Mouse (Mus musculus) CH12F3 (cell line): ENCODE measurements around the gene Dcbld2.

Experiments used
- in situ Hi-C: fragments of 300-500 bp; cut with MboI; formaldehyde crosslinking; loops from 2 replicates; pipeline ENCODE4 v1.14.3; 2020; ENCODE audit warnings: low sequenced_read_pairs

The Dcbld2 gene

GRCm38 (mm10) chr16:58449073-58449472 is 40.8 kb downstream of the Dcbld2 start:
- in situ Hi-C loops = loop anchor here (25.0 kb wide), 1 partner anchor 963 kb away; the partner anchor contains the start of gene Gabrr3

- in situ Hi-C loops = loop anchor here (10.0 kb wide), 1 partner anchor 214 kb away; no protein-coding TSS in a partner anchor
Measured at GRCm38 (mm10) chr16:58450648-58451047, 42.4 kb downstream of the Dcbld2 start.

- in situ Hi-C loops = loop anchor here (10.0 kb wide), 1 partner anchor 213 kb away; no protein-coding TSS in a partner anchor
Measured at GRCm38 (mm10) chr16:58451647-58452046, 43.4 kb downstream of the Dcbld2 start.

- in situ Hi-C loops = loop anchor here (10.0 kb wide), 1 partner anchor 212 kb away; no protein-coding TSS in a partner anchor
Measured at GRCm38 (mm10) chr16:58453138-58453537, 44.9 kb downstream of the Dcbld2 start.

GRCm38 (mm10) chr16:58453820-58454219 is 45.6 kb downstream of the Dcbld2 start:
- in situ Hi-C loops = loop anchor here (10.0 kb wide), 1 partner anchor 211 kb away; no protein-coding TSS in a partner anchor

GRCm38 (mm10) chr16:58454617-58455016 is 46.4 kb downstream of the Dcbld2 start:
- in situ Hi-C loops = loop anchor here (5.0 to 10.0 kb wide), 2 partner anchors 173 to 210 kb away; no protein-coding TSS in a partner anchor

GRCm38 (mm10) chr16:58455118-58455517 is 46.9 kb downstream of the Dcbld2 start:
- in situ Hi-C loops = loop anchor here (5.0 to 10.0 kb wide), 2 partner anchors 172 to 210 kb away; no protein-coding TSS in a partner anchor

GRCm38 (mm10) chr16:58456445-58456844 is 48.2 kb downstream of the Dcbld2 start:
- in situ Hi-C loops = loop anchor here (5.0 to 10.0 kb wide), 2 partner anchors 171 to 208 kb away; no protein-coding TSS in a partner anchor

- in situ Hi-C loops = loop anchor here (5.0 to 10.0 kb wide), 2 partner anchors 170 to 208 kb away; no protein-coding TSS in a partner anchor
Measured at GRCm38 (mm10) chr16:58456991-58457390, 48.7 kb downstream of the Dcbld2 start.

GRCm38 (mm10) chr16:58459966-58460365 is 51.7 kb downstream of the Dcbld2 start:
- in situ Hi-C loops = loop anchor here (5.0 to 10.0 kb wide), 2 partner anchors 167 to 205 kb away; no protein-coding TSS in a partner anchor

- in situ Hi-C loops = no loop called here
Measured at GRCm38 (mm10) chr16:58460386-58460785, 52.1 kb downstream of the Dcbld2 start.

GRCm38 (mm10) chr16:58461856-58462518 is 53.7 kb downstream of the Dcbld2 start:
- in situ Hi-C loops = no loop called here

GRCm38 (mm10) chr16:58462519-58462918 is 54.3 kb downstream of the Dcbld2 start:
- in situ Hi-C loops = no loop called here

- in situ Hi-C loops = no loop called here
Measured at GRCm38 (mm10) chr16:58464051-58464450, 55.8 kb downstream of the Dcbld2 start.

GRCm38 (mm10) chr16:58465412-58465811 is 57.2 kb downstream of the Dcbld2 start:
- in situ Hi-C loops = no loop called here

- in situ Hi-C loops = no loop called here
Measured at GRCm38 (mm10) chr16:58470061-58470460, 61.8 kb downstream of the Dcbld2 start.

- in situ Hi-C loops = no loop called here
Measured at GRCm38 (mm10) chr16:58470841-58471240, 62.6 kb downstream of the Dcbld2 start.

- in situ Hi-C loops = no loop called here
Measured at GRCm38 (mm10) chr16:58474875-58475274, 66.6 kb downstream of the Dcbld2 start.

- in situ Hi-C loops = no loop called here
Measured at GRCm38 (mm10) chr16:58475544-58476154, 67.4 kb downstream of the Dcbld2 start.

GRCm38 (mm10) chr16:58476363-58476762 is 68.1 kb downstream of the Dcbld2 start:
- in situ Hi-C loops = no loop called here

GRCm38 (mm10) chr16:58479898-58480448 is 71.7 kb downstream of the Dcbld2 start:
- in situ Hi-C loops = no loop called here
